Mouse (Mus musculus) bone marrow macrophage, adult 2 months (primary cell): Measurements from ENCODE around the gene Htr6.

Experiments
- CTCF ChIP-seq: IDR thresholded peaks from 2 replicates; pipeline ENCODE4 v1.5.1; 2012; ENCODE audit warnings: low read depth, mild to moderate bottlenecking, low read length, moderate library complexity
- POLR2A ChIP-seq: IDR thresholded peaks from 2 replicates; pipeline ENCODE4 v1.6.1; 2012; ENCODE audit warnings: mild to moderate bottlenecking, low read depth, low read length, borderline replicate concordance

- TF ChIP-seq CTCF: no peak
- no peak for TF ChIP-seq POLR2A
Measured at GRCm38 (mm10) chr4:139059569-139059968, 15.8 kb downstream of the Htr6 start.
